In the genomic region with DNA sequence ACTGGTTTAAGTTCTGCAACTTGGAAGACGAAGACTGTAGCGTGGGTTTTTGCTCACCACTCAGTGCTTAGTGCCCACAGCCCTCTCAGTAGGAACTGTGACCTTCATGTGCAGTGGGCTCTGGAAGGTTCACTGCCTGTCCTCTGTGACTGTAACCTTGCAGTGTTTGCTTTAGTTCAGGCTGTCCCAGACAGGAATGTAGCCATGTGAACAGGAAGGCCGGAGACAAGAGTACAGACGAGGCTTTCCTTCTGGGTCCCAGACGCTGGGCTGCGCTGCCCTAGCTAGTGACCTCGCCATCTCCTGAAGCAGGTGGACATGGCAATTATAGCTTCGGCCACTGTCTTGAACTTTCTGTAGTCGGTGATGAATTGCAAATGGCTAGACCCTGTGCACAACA, we compare ENCODE assay signal across 18 mouse cellular contexts.
DNase-seq lines count a peak whose midpoint lies in the region; ATAC-seq and TF ChIP-seq lines count a peak whose summit lies in the region.
"Had no signal": no experiment of that assay in that cellular context is flagged by ENCODE, and none has a peak within 500 bp of the region (broad histone marks: within the 10 kb centered on the region; RNA-seq: fewer than 3 reads in every experiment).

No protein-coding gene starts in this region.

- H3K9me3 ChIP-seq in liver, embryonic 16.5 days (replicated peaks; ENCODE audit: control insufficient read depth, low read length), result no peaks in the 10 kb centered on the region
- no peaks in the 10 kb centered on the region for H3K9me3 ChIP-seq in liver, postnatal 0 days (ENCODE audit: low read length)
- no peaks in the 10 kb centered on the region for H3K9me3 ChIP-seq in neural tube, embryonic 12.5 days
- H3K9me3 ChIP-seq: forebrain, embryonic 12.5 days; heart, embryonic 13.5 days; liver, embryonic 13.5 days had no signal

- 0 out of 2 replicates have a peak, but pooled peaks cover 2% of the 10 kb centered on the region for H3K4me1 ChIP-seq in kidney, adult 2 months (ENCODE audit: control insufficient read depth, insufficient read depth, low read length)
- no peaks in the 10 kb centered on the region for H3K4me1 ChIP-seq in liver, embryonic 16.5 days (ENCODE audit: control insufficient read depth, low read depth, low read length)
- no peaks in the 10 kb centered on the region for H3K4me1 ChIP-seq in liver, postnatal 0 days (ENCODE audit: insufficient read depth)
- H3K4me1 ChIP-seq in neural tube, embryonic 12.5 days, result peaks cover 24% of the 10 kb centered on the region
- H3K4me1 ChIP-seq: liver, embryonic 13.5 days had no signal

- ATAC-seq in liver, embryonic 16.5 days (ENCODE audit: low read depth), result peak; percentile 45; the same call in 1 of the 2 replicates
- no peak for ATAC-seq in liver, postnatal 0 days
- no peak for ATAC-seq in neural tube, embryonic 12.5 days (ENCODE audit: low FRiP score, low read depth)

- DNase-seq in kidney, adult 2 months, result peak; percentile 35
- DNase-seq in kidney, adult 11 months, result no peak
- no peak for DNase-seq in liver, postnatal 0 days
- peak; percentile 23 for DNase-seq in embryo, embryonic 10.5 days (ENCODE audit: low spot score)
- no peak for DNase-seq in heart, adult 18-20 months
- DNase-seq: cerebellum, adult 18-20 months; cerebellum, postnatal 25 days; gastrocnemius, adult 2 months; heart, postnatal 36 days; liver, embryonic 13.5 days; midbrain, embryonic 14.5 days; thymus, adult 2 months had no signal

- no peaks in the 10 kb centered on the region for H3K36me3 ChIP-seq in kidney, adult 2 months (ENCODE audit: control insufficient read depth, insufficient read depth, low read length)
- H3K36me3 ChIP-seq in liver, embryonic 16.5 days (ENCODE audit: control insufficient read depth, insufficient read depth), result no peaks in the 10 kb centered on the region
- no peaks in the 10 kb centered on the region for H3K36me3 ChIP-seq in liver, postnatal 0 days (replicated peaks; ENCODE audit: insufficient read depth, low read length)
- no peaks in the 10 kb centered on the region for H3K36me3 ChIP-seq in neural tube, embryonic 12.5 days
- H3K36me3 ChIP-seq: forebrain, embryonic 12.5 days; heart, embryonic 13.5 days; liver, embryonic 13.5 days had no signal

- no peak overlapping the region for H3K4me3 ChIP-seq in kidney, adult 2 months (ENCODE audit: insufficient read depth, low read depth, low read length)
- H3K4me3 ChIP-seq in liver, embryonic 16.5 days (ENCODE audit: low read depth, low read length), result no peak overlapping the region
- no peak overlapping the region for H3K4me3 ChIP-seq in liver, postnatal 0 days (ENCODE audit: low read depth, low read length)
- H3K4me3 ChIP-seq in neural tube, embryonic 12.5 days, result no peak overlapping the region
- H3K4me3 ChIP-seq: forebrain, embryonic 12.5 days; gastrocnemius, adult 2 months; heart, embryonic 13.5 days; layer of hippocampus, adult 2 months; liver, embryonic 13.5 days had no signal

- no peaks in the 10 kb centered on the region for H3K27me3 ChIP-seq in kidney, adult 2 months (replicated peaks; ENCODE audit: control insufficient read depth, insufficient read depth, low read length)
- no peaks in the 10 kb centered on the region for H3K27me3 ChIP-seq in liver, embryonic 16.5 days (ENCODE audit: control insufficient read depth, insufficient read depth, low read depth, low read length)
- H3K27me3 ChIP-seq in liver, postnatal 0 days (ENCODE audit: insufficient read depth, low read length), result no peaks in the 10 kb centered on the region
- no peaks in the 10 kb centered on the region for H3K27me3 ChIP-seq in neural tube, embryonic 12.5 days (replicated peaks)
- H3K27me3 ChIP-seq: CH12.LX; forebrain, embryonic 12.5 days; heart, embryonic 13.5 days; liver, embryonic 13.5 days had no signal

- no peak for TF ChIP-seq EP300 in liver, postnatal 0 days (IDR thresholded peaks at IDR 0.05; ENCODE audit: low read depth)

- TF ChIP-seq POLR2A in kidney, adult 2 months (IDR thresholded peaks at IDR 0.05; ENCODE audit: low read depth, low read length), result no peak

- no peak overlapping the region for H3K27ac ChIP-seq in kidney, adult 2 months (ENCODE audit: insufficient read depth, low read depth, low read length)
- no peak overlapping the region for H3K27ac ChIP-seq in liver, embryonic 16.5 days (ENCODE audit: low read length)
- H3K27ac ChIP-seq in liver, postnatal 0 days (ENCODE audit: low read depth), result no peak overlapping the region
- 0 out of 2 replicates have a peak overlapping the region, but pooled peaks have one; percentile 50 for H3K27ac ChIP-seq in neural tube, embryonic 12.5 days
- H3K27ac ChIP-seq: forebrain, embryonic 12.5 days; gastrocnemius, adult 2 months; heart, embryonic 13.5 days; layer of hippocampus, adult 2 months; liver, embryonic 13.5 days had no signal

- no peak overlapping the region for H3K9ac ChIP-seq in liver, embryonic 16.5 days (ENCODE audit: low read depth, low read length)
- H3K9ac ChIP-seq in liver, postnatal 0 days (replicated peaks), result no peak overlapping the region
- H3K9ac ChIP-seq in neural tube, embryonic 12.5 days, result no peak overlapping the region
- H3K9ac ChIP-seq: forebrain, embryonic 12.5 days; heart, embryonic 13.5 days; liver, embryonic 13.5 days had no signal

- 57% methylated on average over 9 of the region's 9 CpGs for WGBS in kidney, adult 2 months
- 70% methylated on average over 9 of the region's 9 CpGs for WGBS in liver, embryonic 16.5 days (ENCODE audit: insufficient replicate concordance)
- 76% methylated on average over 9 of the region's 9 CpGs for WGBS in liver, postnatal 0 days (ENCODE audit: insufficient replicate concordance)
- 41% methylated on average over 9 of the region's 9 CpGs for WGBS in neural tube, embryonic 12.5 days

- no peak overlapping the region for H3K4me2 ChIP-seq in liver, embryonic 16.5 days (ENCODE audit: low read depth, low read length)
- H3K4me2 ChIP-seq in liver, postnatal 0 days (ENCODE audit: low read depth, low read length), result no peak overlapping the region
- no peak overlapping the region for H3K4me2 ChIP-seq in neural tube, embryonic 12.5 days (replicated peaks)
- H3K4me2 ChIP-seq: forebrain, embryonic 12.5 days; heart, embryonic 13.5 days; liver, embryonic 13.5 days had no signal

- no peak for TF ChIP-seq CTCF in kidney, adult 2 months (conservative IDR thresholded peaks at IDR 0.05; ENCODE audit: insufficient read depth, insufficient read length, low read depth, low read length)
- no peak for TF ChIP-seq CTCF in liver, postnatal 0 days (IDR thresholded peaks at IDR 0.05; ENCODE audit: low read depth)

Comparison
In these comparisons a context has a peak if more than half of its experiments do, and no peak if none do; other contexts are left out.
1. DNase-seq: peak in kidney, adult 2 months (single experiment) and embryo, embryonic 10.5 days (single experiment); none in kidney, adult 11 months (single experiment), liver, postnatal 0 days (single experiment) and heart, adult 18-20 months (0 of 2).